Mouse (Mus musculus) liver, adult 2 months (tissue): ENCODE measurements around the gene Gm20388. TPM values are rescaled to one million over a fixed set of nuclear protein-coding genes. Genes with fewer than 3 reads are reported as not detected.

ENCODE experiments used
- DNase-seq: peaks from one replicate; pipeline ENCODE4 v3.0.0-alpha.2; 2011; ENCODE audit warnings: low read depth, low spot score; ENCODE audit errors: extremely low read depth
- H3K27ac ChIP-seq: fragments of 200-500 bp; replicated peaks from 2 replicates; pipeline ENCODE4 v1.5.1; 2012; ENCODE audit warnings: low read depth, mild to moderate bottlenecking, control low read depth, inconsistent platforms, low read length; ENCODE audit not compliant: insufficient read depth
- H3K27me3 ChIP-seq: fragments of 200-500 bp; 2 replicates; pipeline ENCODE4 v1.6.1; 2012; ENCODE audit warnings: mild to moderate bottlenecking, moderate library complexity, low read length, inconsistent platforms; ENCODE audit not compliant: control insufficient read depth, insufficient read depth
- H3K36me3 ChIP-seq: fragments of 200-500 bp; 2 replicates; pipeline ENCODE4 v1.6.1; 2012; ENCODE audit warnings: low read length, inconsistent platforms; ENCODE audit not compliant: control insufficient read depth, insufficient read depth
- H3K4me1 ChIP-seq: fragments of 200-500 bp; 2 replicates; pipeline ENCODE4 v1.6.1; 2011; ENCODE audit warnings: low read length; ENCODE audit not compliant: control insufficient read depth, insufficient read depth
- H3K4me3 ChIP-seq: fragments of 200-500 bp; 2 replicates; pipeline ENCODE4 v1.5.1; 2011; ENCODE audit warnings: low read depth, mild to moderate bottlenecking, control low read depth, low read length, moderate library complexity; ENCODE audit not compliant: insufficient read depth
- H3K79me2 ChIP-seq: fragments of 200-500 bp; 2 replicates; pipeline ENCODE4 v1.6.1; 2012; ENCODE audit warnings: inconsistent platforms, mild to moderate bottlenecking, low read length, moderate library complexity; ENCODE audit not compliant: control insufficient read depth, insufficient read depth
- H3K9ac ChIP-seq: fragments of 200-500 bp; 2 replicates; pipeline ENCODE4 v1.6.1; 2012; ENCODE audit warnings: low read depth, mild to moderate bottlenecking, control low read depth, inconsistent platforms, low read length
- CTCF ChIP-seq: fragments of 200-500 bp; IDR thresholded peaks from 2 replicates; pipeline ENCODE4 v1.5.1; 2011; ENCODE audit warnings: low read depth, low read length, control low read depth
- POLR2A ChIP-seq: fragments of 200-500 bp; IDR thresholded peaks from 2 replicates; pipeline ENCODE4 v1.6.1; 2011; ENCODE audit warnings: low read length, control low read depth; ENCODE audit not compliant: insufficient read depth; ENCODE audit errors: extremely low read depth
- WGBS: fragments of 180-500 bp; shearing (Covaris S2); methylation state at CpG from one replicate; pipeline ENCODE4 v1.1.7; 2018; 5-methylcytosine and 5-hydroxymethylcytosine counted together
- polyA plus RNA-seq: library from polyadenylated mRNA; depleted of rRNA; stranded (reverse); fragments of >200 nt; gene quantifications from 2 replicates; pipeline ENCODE4 v1.2.3, GENCODE M21; 2012
- total RNA-seq: library from RNA; depleted of rRNA; stranded (reverse); fragments of >200 nt; gene quantifications from 2 replicates; pipeline ENCODE4 v1.2.3, GENCODE M21; 2014

Gene Gm20388
- total and polyA plus RNA-seq, 2 experiments: 6.4 to 19.9 TPM

GRCm38 (mm10) chr8:122011066-122011588 lies 2100.5 kb downstream of the Gm20388 start:
- Histone ChIP-seq H3K9ac (no peak overlapping the region), H3K79me2 (no peaks in the 10 kb centered on the region), H3K4me3 (no peak overlapping the region), H3K27me3 (no peaks in the 10 kb centered on the region), H3K27ac (no peak overlapping the region), H3K36me3 (peaks cover 7% of the 10 kb centered on the region; the same call in 1 of the 2 replicates), H3K4me1 (peaks cover 7% of the 10 kb centered on the region)
- DNase-seq: no peak
- whole genome bisulfite sequencing: 89% methylated on average over 7 of the region's 7 CpGs
- TF ChIP-seq CTCF (no peak), POLR2A (no peak)

GRCm38 (mm10) chr8:122014606-122015005 lies 2104.0 kb downstream of the Gm20388 start:
- Histone ChIP-seq H3K27ac (no peak overlapping the region), H3K27me3 (no peaks in the 10 kb centered on the region), H3K9ac (no peak overlapping the region), H3K79me2 (no peaks in the 10 kb centered on the region), H3K4me3 (no peak overlapping the region), H3K4me1 (peaks cover 7% of the 10 kb centered on the region), H3K36me3 (peaks cover 2% of the 10 kb centered on the region; the same call in 1 of the 2 replicates)
- no peak for DNase-seq
- TF ChIP-seq POLR2A (no peak), CTCF (no peak)
- whole genome bisulfite sequencing: 81% methylated on average over 3 of the region's 3 CpGs

- Histone ChIP-seq H3K36me3 (peaks cover 2% of the 10 kb centered on the region; the same call in 1 of the 2 replicates), H3K9ac (no peak overlapping the region), H3K79me2 (no peaks in the 10 kb centered on the region), H3K4me3 (no peak overlapping the region), H3K4me1 (peaks cover 17% of the 10 kb centered on the region), H3K27me3 (no peaks in the 10 kb centered on the region), H3K27ac (no peak overlapping the region)
- TF ChIP-seq POLR2A (no peak), CTCF (no peak)
- 88% methylated on average over 22 of the region's 22 CpGs for WGBS
- no peak for DNase-seq
Observed at GRCm38 (mm10) chr8:122018046-122018831, 2107.6 kb downstream of the Gm20388 start.

- peaks cover 2% of the 10 kb centered on the region; the same call in 1 of the 2 replicates for H3K36me3 ChIP-seq
- no peak for TF ChIP-seq POLR2A
- TF ChIP-seq CTCF: no peak
- WGBS: 97% methylated on average over 1 of the region's 1 CpGs
Observed at GRCm38 (mm10) chr8:122019162-122019561, 2108.5 kb downstream of the Gm20388 start.

GRCm38 (mm10) chr8:122020050-122020771 lies 2109.6 kb downstream of the Gm20388 start:
- no peak for DNase-seq
- Histone ChIP-seq H3K79me2 (no peaks in the 10 kb centered on the region), H3K27me3 (no peaks in the 10 kb centered on the region), H3K9ac (no peak overlapping the region), H3K36me3 (peaks cover 2% of the 10 kb centered on the region; the same call in 1 of the 2 replicates), H3K4me1 (peaks cover 17% of the 10 kb centered on the region), H3K4me3 (no peak overlapping the region), H3K27ac (peak overlapping the region; percentile 90)
- 73% methylated on average over 8 of the region's 8 CpGs for WGBS
- no peak for TF ChIP-seq CTCF

More at GRCm38 (mm10) chr8:122019162-122019561, 2108.5 kb downstream of the Gm20388 start:
- Histone ChIP-seq H3K4me1 (peaks cover 17% of the 10 kb centered on the region), H3K79me2 (no peaks in the 10 kb centered on the region), H3K27ac (no peak overlapping the region), H3K27me3 (no peaks in the 10 kb centered on the region), H3K4me3 (no peak overlapping the region), H3K9ac (no peak overlapping the region)
- no peak for DNase-seq
